26 mouse cellular contexts compared by ENCODE assay signal in genomic region chr5:105358902-105359301, GRCm38 (mm10). TPM values are rescaled to one million over a fixed set of nuclear protein-coding genes. Genes with fewer than 3 reads are reported as not detected.
DNase-seq lines count a peak whose midpoint lies in the region; ATAC-seq and TF ChIP-seq lines count a peak whose summit lies in the region.
"Had no signal": no experiment of that assay in that cellular context is flagged by ENCODE, and none has a peak within 500 bp of the region (broad histone marks: within the 10 kb centered on the region; RNA-seq: fewer than 3 reads in every experiment).

No protein-coding gene starts in this region.

- dilution Hi-C loops in CH12.LX (cut with MboI; ENCODE audit: extremely low pct_ligation_motif_present, extremely low pct_unique_long_range_greater_than_20kb, low sequenced_read_pairs) = no loop called here

- no peak for TF ChIP-seq CTCF in CH12.LX (conservative IDR thresholded peaks at IDR 0.05 in 1 of 2, IDR thresholded peaks at IDR 0.05 in 1 of 2; ENCODE audit: low read depth in 2 of 2, low read length in 2 of 2)
- no peak for TF ChIP-seq CTCF in intestine, postnatal 0 days (IDR thresholded peaks at IDR 0.05; ENCODE audit: low read depth)

- ATAC-seq in liver, embryonic 15.5 days (ENCODE audit: insufficient read depth) = peak; percentile 47; the same call in 1 of the 2 replicates
- ATAC-seq in intestine, postnatal 0 days = peak; percentile 75
- ATAC-seq in activated CD4-positive, CD25-positive, alpha-beta regulatory T cell, adult 4 months = no peak
- ATAC-seq: CD4-positive, CD25-positive, alpha-beta regulatory T cell, adult 4 months; forebrain, embryonic 15.5 days had no signal

- TF ChIP-seq EP300 in CH12.LX (IDR thresholded peaks at IDR 0.05; ENCODE audit: low read length) = no peak

- no peak for TF ChIP-seq POLR2A in CH12.LX (IDR thresholded peaks at IDR 0.05; ENCODE audit: low read depth, low read length)

- intact Hi-C loops in heart, postnatal 10 days (cut with DNase I) = no loop called here

- no peak for TF ChIP-seq RAD21 in CH12.LX (IDR thresholded peaks at IDR 0.05; ENCODE audit: low read depth, low read length)

- no peak overlapping the region for H3K4me2 ChIP-seq in liver, embryonic 15.5 days
- peak overlapping the region; percentile 21; the same call in 1 of the 2 replicates for H3K4me2 ChIP-seq in CH12.LX (ENCODE audit: insufficient read depth, low read depth, poor library complexity, severe bottlenecking)
- H3K4me2 ChIP-seq in intestine, postnatal 0 days (replicated peaks; ENCODE audit: low read depth) = no peak overlapping the region
- H3K4me2 ChIP-seq: embryonic facial prominence, embryonic 13.5 days; forebrain, embryonic 12.5 days; forebrain, embryonic 15.5 days; heart, embryonic 13.5 days; hindbrain, embryonic 12.5 days; hindbrain, embryonic 15.5 days had no signal

- no peaks in the 10 kb centered on the region for H3K4me1 ChIP-seq in liver, embryonic 15.5 days (replicated peaks)
- H3K4me1 ChIP-seq in CH12.LX (ENCODE audit: control insufficient read depth in 1 of 2, insufficient read depth in 2 of 2) = peaks cover 4 to 6% of the 10 kb centered on the region in 2 experiments; a peak in 3 of 4 replicates
- H3K4me1 ChIP-seq in intestine, postnatal 0 days (replicated peaks; ENCODE audit: control insufficient read depth, insufficient read depth, low read length) = no peaks in the 10 kb centered on the region
- H3K4me1 ChIP-seq: embryonic facial prominence, embryonic 10.5 days; embryonic facial prominence, embryonic 13.5 days; forebrain, embryonic 12.5 days; forebrain, embryonic 15.5 days; heart, embryonic 10.5 days; heart, embryonic 13.5 days; hindbrain, embryonic 12.5 days; hindbrain, embryonic 15.5 days had no signal

- no peak overlapping the region for H3K4me3 ChIP-seq in liver, embryonic 15.5 days (replicated peaks)
- no peak overlapping the region for H3K4me3 ChIP-seq in CH12.LX (replicated peaks in 1 of 3; ENCODE audit: low read depth in 2 of 3, low read length in 2 of 3, poor library complexity in 1 of 3)
- no peak overlapping the region for H3K4me3 ChIP-seq in intestine, postnatal 0 days (ENCODE audit: low read depth, low read length)
- H3K4me3 ChIP-seq: embryonic facial prominence, embryonic 10.5 days; embryonic facial prominence, embryonic 13.5 days; erythroblast, embryonic 14.5 days; forebrain, embryonic 12.5 days; forebrain, embryonic 15.5 days; heart, adult 2 months; heart, embryonic 10.5 days; heart, embryonic 13.5 days; hindbrain, embryonic 12.5 days; hindbrain, embryonic 15.5 days had no signal

- WGBS in liver, embryonic 15.5 days (ENCODE audit: insufficient replicate concordance) = 47% methylated on average over 3 of the region's 3 CpGs
- 43% methylated on average over 3 of the region's 3 CpGs for WGBS in intestine, postnatal 0 days

- H3K9ac ChIP-seq in liver, embryonic 15.5 days = no peak overlapping the region
- H3K9ac ChIP-seq in CH12.LX (ENCODE audit: insufficient read depth, low read depth) = no peak overlapping the region
- H3K9ac ChIP-seq in intestine, postnatal 0 days (ENCODE audit: low read depth, low read length) = no peak overlapping the region
- H3K9ac ChIP-seq: embryonic facial prominence, embryonic 13.5 days; forebrain, embryonic 12.5 days; forebrain, embryonic 15.5 days; heart, embryonic 13.5 days; hindbrain, embryonic 12.5 days; hindbrain, embryonic 15.5 days had no signal

- DNase-seq in liver = no peak
- DNase-seq in CH12.LX (ENCODE audit: extremely low read depth) = no peak
- DNase-seq in yolk sac, embryonic 10.5 days (ENCODE audit: low spot score) = peak; percentile 3
- no peak for DNase-seq in heart, postnatal 10 days
- DNase-seq: adrenal gland, postnatal 10 days; adrenal gland, postnatal 36 days; cerebellum, adult 8-10 months; cerebellum, postnatal 10 days; cerebellum, postnatal 36 days; embryo, embryonic 11 days; gastrocnemius, postnatal 10 days; gastrocnemius, postnatal 36 days; heart, adult 2 months had no signal

- H3K79me2 ChIP-seq in CH12.LX (replicated peaks; ENCODE audit: control insufficient read depth, extremely low read depth, insufficient read depth, poor library complexity, severe bottlenecking) = no peaks in the 10 kb centered on the region

- H3K36me3 ChIP-seq in liver, embryonic 15.5 days (replicated peaks) = no peaks in the 10 kb centered on the region
- H3K36me3 ChIP-seq in CH12.LX (replicated peaks in 1 of 2; ENCODE audit: control insufficient read depth in 1 of 2, insufficient read depth in 1 of 2, low read length in 1 of 2) = no peaks in the 10 kb centered on the region
- no peaks in the 10 kb centered on the region for H3K36me3 ChIP-seq in intestine, postnatal 0 days (ENCODE audit: control insufficient read depth, insufficient read depth)
- H3K36me3 ChIP-seq: embryonic facial prominence, embryonic 10.5 days; embryonic facial prominence, embryonic 13.5 days; forebrain, embryonic 12.5 days; forebrain, embryonic 15.5 days; heart, embryonic 10.5 days; heart, embryonic 13.5 days; hindbrain, embryonic 12.5 days; hindbrain, embryonic 15.5 days had no signal

- no peaks in the 10 kb centered on the region for H3K9me3 ChIP-seq in liver, embryonic 15.5 days (replicated peaks)
- no peaks in the 10 kb centered on the region for H3K9me3 ChIP-seq in CH12.LX (replicated peaks; ENCODE audit: low read length)
- no peaks in the 10 kb centered on the region for H3K9me3 ChIP-seq in intestine, postnatal 0 days (ENCODE audit: control insufficient read depth)
- H3K9me3 ChIP-seq: embryonic facial prominence, embryonic 10.5 days; embryonic facial prominence, embryonic 13.5 days; forebrain, embryonic 12.5 days; forebrain, embryonic 15.5 days; heart, embryonic 10.5 days; heart, embryonic 13.5 days; hindbrain, embryonic 12.5 days; hindbrain, embryonic 15.5 days had no signal

- no peak overlapping the region for H3K27ac ChIP-seq in liver, embryonic 15.5 days (replicated peaks)
- no peak overlapping the region; the same call in 1 of the 2 replicates for H3K27ac ChIP-seq in CH12.LX (ENCODE audit: insufficient read depth, low read depth)
- no peak overlapping the region for H3K27ac ChIP-seq in intestine, postnatal 0 days (ENCODE audit: low read depth, low read length)
- H3K27ac ChIP-seq: embryonic facial prominence, embryonic 10.5 days; embryonic facial prominence, embryonic 13.5 days; forebrain, embryonic 12.5 days; forebrain, embryonic 15.5 days; heart, adult 2 months; heart, embryonic 10.5 days; heart, embryonic 13.5 days; hindbrain, embryonic 12.5 days; hindbrain, embryonic 15.5 days had no signal

- in situ Hi-C loops in CH12.LX (cut with MboI; ENCODE audit: low pct_ligation_motif_present, low pct_unique_long_range_greater_than_20kb, low sequenced_read_pairs) = no loop called here

- no peaks in the 10 kb centered on the region for H3K27me3 ChIP-seq in liver, embryonic 15.5 days
- no peaks in the 10 kb centered on the region for H3K27me3 ChIP-seq in CH12.LX (replicated peaks)
- H3K27me3 ChIP-seq in intestine, postnatal 0 days (replicated peaks; ENCODE audit: control insufficient read depth, insufficient read depth, low read length) = no peaks in the 10 kb centered on the region
- H3K27me3 ChIP-seq: embryonic facial prominence, embryonic 13.5 days; forebrain, embryonic 12.5 days; forebrain, embryonic 15.5 days; heart, embryonic 13.5 days; hindbrain, embryonic 12.5 days; hindbrain, embryonic 15.5 days had no signal

TF ChIP-seq in CH12.LX, 34 proteins besides CTCF, POLR2A, EP300 and RAD21:
- TF ChIP-seq TBP (conservative IDR thresholded peaks at IDR 0.05; ENCODE audit: low read depth, low read length) (no peak), ZNF384 (IDR thresholded peaks at IDR 0.05; ENCODE audit: low read depth, low read length) (no peak), E2F4 (IDR thresholded peaks at IDR 0.05; ENCODE audit: insufficient replicate concordance, low read depth, low read length) (no peak), MEF2A (IDR thresholded peaks at IDR 0.05; ENCODE audit: borderline replicate concordance, low read depth, low read length) (no peak), USF1 (IDR thresholded peaks at IDR 0.05; ENCODE audit: low read depth, low read length) (no peak), GABPA (IDR thresholded peaks at IDR 0.05; ENCODE audit: insufficient replicate concordance, low read depth, low read length) (no peak)

RNA-seq across cellular contexts. Expression of gene Lrrc8b, which starts 56.7 kb away (rescaled TPM):
- 2.6 and 2.8 TPM in 2 replicates for polyA plus RNA-seq in liver, embryonic 15.5 days (2015; fragmentation: Nextera tagmentation; extraction: Ambion mirVana)
- total RNA-seq in CH12.LX (2012; rRNA removed) (0.13 and 0.21 TPM in 2 replicates), CH12.LX (2014; rRNA removed) (0.38 and 0.40 TPM in 2 replicates)
- 0.37 and 0.40 TPM in 2 replicates for polyA plus RNA-seq in CH12.LX (2012; ENCODE audit: insufficient read length, low read depth)
- polyA plus RNA-seq in intestine, postnatal 0 days (2015; fragmentation: Nextera tagmentation; extraction: Ambion mirVana) = 12.2 and 12.6 TPM in 2 replicates
- total RNA-seq in heart, postnatal 10 days (2021) = 10 to 100 TPM; 15.8 to 19.8 TPM
- polyA plus RNA-seq in activated CD4-positive, CD25-positive, alpha-beta regulatory T cell, adult 4 months (2017; shearing (Covaris generic)) = 1 to 10 TPM; 1.6 to 2.3 TPM
